Mouse (Mus musculus) adrenal gland, adult 2 months (tissue): ENCODE results near the gene Arhgap9. TPM values are rescaled to one million over a fixed set of nuclear protein-coding genes. Genes with fewer than 3 reads are reported as not detected.
A peak's percentile ranks its signal among the peaks of the same experiment; 100 is the strongest.

Source experiments
- DNase-seq: peaks from one replicate; pipeline ENCODE4 v3.0.0; 2021
- polyA plus RNA-seq: library from polyadenylated mRNA; depleted of rRNA; stranded (reverse); fragments of >200 nt; gene quantifications from 2 replicates; pipeline ENCODE4 v1.2.3, GENCODE M21; 2012; rRNA removed
- total RNA-seq, 2 experiments: library from RNA; stranded (reverse); gene quantifications; 2 replicates each; pipeline ENCODE4 v1.2.3; 2021

Gene Arhgap9
- total and polyA plus RNA-seq, 3 experiments: 1.9 to 2.7 (median 2.7) TPM

DNA sequence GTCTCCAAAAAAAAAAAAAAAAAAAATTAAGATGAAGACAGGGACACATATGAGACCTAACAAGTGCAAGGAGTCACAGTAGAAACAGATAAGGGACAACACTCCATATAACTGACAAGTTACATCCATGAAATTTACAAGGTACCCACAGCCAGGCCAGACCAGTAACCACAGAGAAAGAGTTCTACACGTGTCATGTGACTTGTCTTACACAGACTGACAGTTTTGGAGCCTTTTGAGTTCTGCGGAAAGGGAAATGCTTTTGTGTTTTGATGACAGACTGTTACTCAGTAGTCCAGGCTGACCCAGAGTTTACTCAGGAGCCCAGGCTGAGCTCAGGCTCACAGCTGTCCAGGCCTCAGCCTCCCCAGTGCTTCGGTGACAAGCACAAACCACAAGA, 21.3 kb downstream of the Arhgap9 start:
- no peak for DNase-seq

DNA sequence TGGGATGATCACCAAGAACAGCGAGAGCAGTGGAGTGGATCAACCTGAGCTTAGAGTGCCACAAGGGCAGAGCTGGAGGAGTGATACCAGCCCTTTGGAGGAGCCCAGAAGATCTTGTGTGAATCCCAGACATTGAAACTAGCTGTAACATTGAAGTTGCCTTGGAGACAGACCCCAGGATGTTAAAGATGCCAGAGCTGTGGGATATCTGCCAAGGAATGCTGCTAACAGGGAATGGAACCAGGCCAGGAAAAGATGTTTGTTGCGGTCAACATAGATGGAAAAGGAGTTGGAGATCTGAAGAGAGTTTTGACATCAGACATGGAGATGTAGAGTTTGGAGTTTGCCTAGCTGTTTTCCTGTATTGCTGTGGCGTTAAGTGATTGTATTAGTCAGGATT, 24.4 kb downstream of the Arhgap9 start:
- DNase-seq: no peak

DNA sequence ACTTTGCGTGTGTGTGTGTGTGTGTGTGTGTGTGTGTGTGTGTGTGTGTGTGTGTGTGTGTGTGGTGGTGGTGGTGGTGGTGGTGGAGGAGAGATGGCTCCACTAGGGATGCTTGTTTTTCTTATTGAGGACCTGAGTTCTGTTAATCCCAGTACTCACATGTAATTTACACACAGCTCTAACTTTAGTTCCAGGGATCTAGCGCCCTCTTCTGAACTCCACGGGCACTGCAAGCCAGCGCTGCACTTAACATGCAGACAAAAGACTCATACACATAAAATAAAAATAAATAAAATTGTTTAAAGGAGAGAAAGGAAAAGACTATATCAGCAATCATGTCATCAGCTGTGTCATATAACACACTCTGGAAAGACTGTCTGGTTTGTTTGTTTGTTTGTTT, 27.2 kb downstream of the Arhgap9 start:
- no peak for DNase-seq

DNA sequence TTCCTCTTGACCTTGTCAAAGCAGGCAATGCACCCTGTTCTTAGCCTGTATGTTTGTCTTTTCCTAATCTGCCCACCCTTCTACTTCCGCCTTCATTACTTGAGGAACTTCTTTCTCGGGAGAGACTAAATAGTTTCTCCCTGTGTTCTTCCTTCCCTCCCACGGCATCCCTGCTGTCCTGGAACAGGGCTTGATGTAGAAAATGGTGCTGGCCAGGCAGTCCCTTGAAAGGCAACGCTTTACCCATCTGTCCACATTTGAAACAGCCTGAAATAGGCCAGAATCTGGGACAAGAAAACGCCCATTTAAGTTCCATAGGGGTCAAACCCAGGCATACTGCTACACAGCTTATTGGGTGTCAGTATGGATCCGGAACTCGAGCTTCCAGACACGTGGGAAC, 28.0 kb downstream of the Arhgap9 start:
- no peak for DNase-seq

DNA sequence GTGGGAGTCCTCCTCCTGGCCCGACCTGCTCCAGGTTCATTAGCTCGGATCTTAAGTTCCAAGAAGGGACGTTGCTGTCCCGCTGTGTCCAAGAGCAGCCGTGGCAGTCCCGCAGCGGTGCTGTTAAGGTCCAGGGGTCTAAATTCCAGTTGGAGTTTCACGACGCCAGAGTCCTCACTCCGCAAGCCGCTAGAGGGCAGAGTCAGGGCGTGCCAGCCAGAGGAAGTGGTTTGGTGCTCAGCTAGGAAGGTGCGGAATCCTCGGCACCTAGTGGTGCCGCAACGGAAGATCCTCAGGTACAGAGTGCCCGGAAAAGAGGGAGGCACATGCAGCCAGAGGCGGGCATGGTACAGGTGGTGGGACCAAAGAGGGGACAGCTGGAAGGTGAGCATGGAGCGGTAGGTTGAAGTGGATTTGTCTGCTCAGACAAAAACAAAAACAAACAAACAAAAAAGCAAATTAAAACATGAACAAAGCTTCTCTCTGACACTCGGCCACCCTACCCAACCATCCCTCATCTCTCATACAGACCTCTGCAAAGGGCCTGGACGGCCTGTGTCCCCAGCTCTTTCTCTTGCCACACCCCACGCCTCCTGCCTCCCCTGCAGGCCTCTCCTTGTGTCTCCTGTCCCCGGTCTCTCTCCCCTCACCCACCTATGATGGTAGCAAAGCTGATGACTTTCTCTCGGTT, 29.0 kb downstream of the Arhgap9 start:
- DNase-seq: peak; percentile 61

DNA sequence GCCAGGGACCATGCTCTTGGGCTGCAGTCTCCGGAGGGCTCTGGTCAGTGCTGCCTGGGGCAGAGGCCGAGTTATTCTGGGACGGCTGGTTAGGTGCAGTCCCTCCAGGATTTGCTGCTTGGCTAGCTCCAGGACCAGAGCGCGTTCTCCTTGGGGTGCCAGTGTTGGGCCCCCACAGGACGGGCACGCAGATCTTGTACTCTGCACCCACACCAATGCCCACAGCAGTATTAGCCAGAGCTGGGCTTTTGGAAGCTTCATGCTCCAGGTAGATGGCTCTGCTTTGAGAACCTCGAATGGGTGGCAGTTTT, 29.5 kb downstream of the Arhgap9 start:
- DNase-seq: no peak

DNA sequence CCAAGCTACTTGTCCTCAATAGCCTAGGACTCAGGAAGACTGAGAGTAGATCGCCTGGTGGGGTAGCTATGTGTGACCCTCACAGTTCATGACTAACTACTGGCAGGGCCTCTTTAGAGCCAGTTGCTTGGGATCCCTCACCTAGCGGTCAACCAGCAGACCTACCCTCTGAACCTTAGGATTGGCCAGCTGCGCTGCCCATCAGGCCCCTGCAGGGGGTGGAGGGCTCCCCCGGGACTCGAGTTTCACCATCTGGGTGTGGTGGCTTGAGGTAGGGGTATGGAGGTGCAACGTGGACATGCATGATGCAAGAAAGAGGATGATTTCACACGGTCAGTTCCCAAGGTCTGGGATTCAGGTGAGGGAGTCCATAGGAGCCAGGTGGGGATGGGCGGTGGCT, 30.0 kb downstream of the Arhgap9 start:
- DNase-seq: no peak

DNA sequence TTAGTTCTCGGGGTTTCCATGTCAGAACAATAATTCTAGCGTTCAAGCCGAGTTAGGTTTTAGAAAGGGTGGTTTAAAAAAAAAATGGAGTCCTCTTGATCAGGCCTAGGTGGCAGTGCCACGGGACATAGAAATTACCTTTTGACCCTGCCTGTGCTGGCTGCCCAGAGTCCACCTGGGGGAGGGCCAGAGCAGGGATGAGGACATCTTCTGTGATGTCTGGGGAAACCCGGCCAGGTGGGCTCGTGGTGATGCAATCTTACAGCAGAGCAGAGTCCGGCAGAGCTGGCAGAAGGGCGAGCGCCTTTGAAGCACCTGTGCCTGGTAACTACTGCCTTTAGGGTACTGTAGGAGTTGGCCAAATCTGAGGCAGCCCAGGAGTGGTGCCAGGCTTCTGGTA, 30.4 kb downstream of the Arhgap9 start:
- no peak for DNase-seq

DNA sequence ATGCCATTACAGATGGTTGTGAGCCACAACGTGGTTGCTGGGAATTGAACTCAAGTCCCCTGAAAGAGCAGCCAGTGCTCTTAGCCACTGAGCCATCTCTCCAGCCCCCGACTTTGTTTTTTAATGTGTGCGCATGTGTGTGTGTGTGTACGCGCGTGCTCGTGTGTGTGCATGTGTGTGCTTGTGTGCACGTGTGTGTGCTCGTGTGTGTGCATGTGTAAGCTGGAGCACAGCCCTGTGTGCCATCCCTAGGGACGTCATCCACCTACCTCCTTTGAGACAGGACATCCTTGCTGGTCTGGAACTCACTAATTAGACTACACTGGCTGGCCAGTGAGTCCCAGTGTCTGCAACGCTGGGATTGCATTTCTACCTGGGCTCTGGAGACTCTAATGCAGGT, 31.0 kb downstream of the Arhgap9 start:
- DNase-seq: no peak

DNA sequence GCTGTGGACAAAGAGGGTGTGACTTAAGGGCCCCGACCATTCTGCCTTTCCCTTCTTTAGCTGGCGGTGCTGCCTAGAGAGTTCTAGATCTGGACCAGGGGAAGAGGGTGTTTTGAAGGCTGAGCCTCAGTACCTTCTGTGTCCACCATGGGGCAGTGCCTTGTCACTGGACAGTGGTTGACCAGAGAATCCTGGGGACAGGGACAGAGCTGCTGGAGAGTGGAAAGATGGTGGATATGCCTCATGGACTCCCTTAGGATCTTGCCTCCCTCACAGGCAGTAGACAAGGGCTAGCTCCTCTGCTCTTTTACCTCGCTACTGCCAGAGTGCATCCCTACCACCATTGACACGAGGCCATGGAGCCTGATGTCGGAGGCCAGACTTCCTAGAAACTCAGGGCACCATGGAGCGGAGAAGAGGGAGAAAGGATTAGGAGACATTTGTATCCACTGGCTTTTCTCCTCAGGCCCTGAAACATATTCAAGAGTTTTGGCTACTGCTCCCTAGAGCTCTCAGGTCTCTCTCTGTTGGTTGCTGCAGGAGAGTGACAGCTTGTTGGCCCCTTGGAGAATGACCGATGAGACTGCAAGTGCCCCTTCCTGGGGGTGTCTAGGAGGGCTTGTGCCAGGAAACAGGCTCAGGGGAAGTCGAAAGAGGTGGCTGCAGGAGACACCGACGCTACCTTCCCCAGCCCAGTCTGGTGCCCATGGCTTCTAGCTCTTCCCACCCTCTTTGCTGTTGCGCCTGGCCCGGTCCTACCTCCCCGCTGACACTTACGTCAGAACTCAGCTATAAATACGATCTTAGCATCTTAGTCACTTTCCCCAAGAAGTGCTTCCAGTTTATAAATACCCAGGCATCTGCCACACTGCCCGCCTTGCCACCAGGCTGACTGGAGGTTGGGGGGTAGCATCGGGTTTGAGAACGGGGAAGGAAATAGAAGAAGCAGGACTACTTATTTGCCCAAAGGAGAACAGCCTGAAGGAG, 32.4 kb downstream of the Arhgap9 start, which contains the start of gene Inhbe:
Gene Inhbe (minus strand): TSS at position 503 of the 987 bp plus-strand sequence.
- peak; percentile 51 for DNase-seq

DNA sequence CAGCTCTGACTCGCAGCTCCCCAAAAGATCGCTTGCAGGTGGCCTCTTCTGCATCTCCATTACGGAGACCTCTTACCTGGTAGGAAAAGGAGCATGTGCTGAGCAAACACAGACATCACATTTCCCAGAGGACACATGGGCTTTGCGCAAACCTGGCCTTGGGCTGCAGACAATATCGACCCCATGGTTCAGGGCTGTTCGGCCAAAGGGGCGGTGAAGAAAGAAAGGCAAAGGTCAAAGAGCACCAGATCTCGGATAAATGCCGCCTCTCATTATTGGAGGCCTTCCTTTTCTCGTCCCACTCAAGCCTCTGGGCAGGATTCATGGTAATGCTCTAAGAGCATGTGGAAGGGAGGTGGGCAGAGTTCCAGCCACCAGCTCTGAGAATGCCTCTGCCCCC, 33.6 kb downstream of the Arhgap9 start:
- DNase-seq: no peak

DNA sequence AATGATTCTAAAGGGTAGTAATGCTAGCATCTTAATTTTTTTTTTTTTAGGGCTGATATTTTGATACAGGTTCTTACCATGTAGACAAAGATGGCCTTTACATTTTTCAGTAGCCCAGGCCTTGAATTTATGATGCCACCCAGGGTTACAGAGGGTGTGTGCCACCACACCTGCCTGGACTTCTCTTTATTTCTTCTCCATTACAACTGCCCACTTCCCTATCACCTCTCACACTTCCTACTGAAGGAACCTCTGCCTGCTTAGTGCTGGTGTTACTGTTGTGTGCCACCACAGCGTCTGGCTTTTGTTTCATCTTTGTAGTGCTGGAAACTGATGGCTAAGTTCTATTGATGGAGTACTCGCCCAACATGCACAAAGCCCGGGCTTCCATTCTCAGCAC, 39.0 kb downstream of the Arhgap9 start:
- DNase-seq: no peak

DNA sequence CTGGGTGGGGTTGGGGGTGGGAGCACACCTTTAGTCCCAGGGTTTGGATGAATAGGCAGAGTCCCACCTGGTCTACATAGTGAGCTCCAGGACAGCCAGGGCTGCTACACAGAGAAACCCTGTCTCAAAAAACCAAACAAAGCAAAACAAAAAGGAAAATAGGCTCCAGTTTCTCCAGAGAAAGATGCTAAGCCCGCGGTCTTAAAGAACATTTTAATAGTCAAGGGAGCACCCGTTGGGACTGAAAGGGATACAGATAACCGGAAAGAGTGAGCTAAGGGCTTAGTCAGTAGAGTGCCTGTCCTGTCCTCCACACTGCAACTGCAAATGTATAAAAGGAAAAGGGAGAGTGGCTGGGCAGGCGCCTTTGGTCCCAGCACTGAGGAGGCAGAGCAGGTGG, 45.4 kb downstream of the Arhgap9 start:
- DNase-seq: no peak

DNA sequence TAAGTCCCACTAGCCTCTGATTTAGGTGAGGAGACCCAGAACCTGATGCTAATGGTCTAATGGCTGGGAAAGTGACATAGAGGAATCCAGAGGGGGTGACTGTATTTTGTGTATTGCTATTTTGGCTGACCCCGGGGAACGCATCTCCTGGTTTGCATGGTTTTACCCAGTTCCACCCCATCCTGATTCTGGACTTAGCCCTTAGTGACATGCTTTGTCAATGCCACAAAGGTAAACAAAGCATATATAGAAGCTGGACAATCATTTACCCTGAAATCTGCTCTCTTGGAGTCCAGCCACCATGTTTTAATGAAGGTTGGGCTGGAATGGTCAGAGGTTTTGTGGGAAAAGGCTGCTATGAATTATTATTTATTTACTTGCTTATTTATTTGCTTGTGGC, 46.5 kb downstream of the Arhgap9 start:
- DNase-seq: no peak

DNA sequence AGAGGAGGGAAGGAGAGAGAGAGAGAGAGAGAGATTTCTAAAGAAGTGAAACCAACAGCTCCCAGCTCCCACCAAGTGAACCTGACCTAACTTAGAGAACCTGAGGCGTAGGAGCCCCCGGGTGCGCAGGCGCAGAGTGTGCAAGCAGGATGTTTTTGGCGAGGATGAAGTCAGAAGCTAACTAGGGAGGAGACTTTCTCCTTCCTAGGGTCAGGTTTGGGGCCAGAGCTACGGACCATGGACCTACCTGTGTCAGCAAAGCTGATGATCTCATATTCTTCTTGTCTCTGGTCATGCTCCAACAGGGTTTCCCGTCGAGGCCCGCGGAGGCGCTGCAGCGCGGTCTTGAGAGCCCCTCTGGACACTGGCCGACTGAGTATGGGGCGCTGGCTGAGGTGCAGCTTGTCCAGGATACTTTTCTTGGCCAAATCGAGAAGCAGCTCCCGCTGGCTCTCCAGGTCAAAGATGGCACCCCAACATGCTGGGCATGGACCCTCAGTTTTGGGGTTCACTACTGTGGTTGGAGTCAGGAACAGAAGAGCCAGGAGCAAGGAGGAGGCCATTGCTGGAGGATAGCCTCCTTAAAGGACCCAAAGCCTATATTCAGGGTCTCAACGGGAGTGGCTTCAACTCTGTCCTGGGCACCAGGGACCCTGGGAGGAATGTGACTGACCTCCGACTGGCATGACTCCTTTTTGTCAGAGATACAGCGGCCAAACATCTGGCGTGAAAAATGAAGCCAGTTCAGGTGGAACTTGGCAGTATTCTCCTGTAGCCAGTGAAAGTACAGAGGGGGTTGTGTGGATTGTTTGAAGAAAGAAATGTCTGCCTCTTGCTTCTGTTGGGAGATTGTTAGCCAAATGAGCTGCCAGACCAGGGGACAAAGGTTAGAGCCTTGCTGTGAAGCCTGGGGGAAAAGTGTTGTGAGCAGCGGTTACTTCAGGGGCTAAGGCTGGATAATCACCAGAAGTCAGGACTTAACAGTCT, 48.4 kb downstream of the Arhgap9 start, which contains the start of gene Inhbc:
Gene Inhbc (minus strand): TSS at position 598 of the 987 bp plus-strand sequence.
- no peak for DNase-seq

DNA sequence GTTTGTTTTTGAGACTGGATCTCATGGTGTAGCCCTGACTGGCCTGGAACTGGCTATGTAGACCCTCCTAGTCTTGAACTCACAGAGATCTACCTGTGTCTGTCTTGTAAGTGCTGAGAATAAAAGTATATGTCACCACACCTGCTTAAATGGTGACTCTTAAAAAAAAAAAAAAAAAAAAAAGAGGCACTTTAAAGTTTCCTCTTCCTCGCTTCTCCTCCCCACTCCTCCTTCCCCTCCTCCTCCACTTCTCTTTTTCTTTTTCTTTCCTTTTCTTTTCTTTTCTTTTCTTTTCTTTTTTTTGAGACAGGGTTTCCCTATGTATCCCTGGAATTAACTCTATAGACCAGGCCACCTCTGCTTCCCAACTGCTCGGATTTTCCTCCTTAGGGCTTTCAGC, 49.3 kb downstream of the Arhgap9 start:
- no peak for DNase-seq

DNA sequence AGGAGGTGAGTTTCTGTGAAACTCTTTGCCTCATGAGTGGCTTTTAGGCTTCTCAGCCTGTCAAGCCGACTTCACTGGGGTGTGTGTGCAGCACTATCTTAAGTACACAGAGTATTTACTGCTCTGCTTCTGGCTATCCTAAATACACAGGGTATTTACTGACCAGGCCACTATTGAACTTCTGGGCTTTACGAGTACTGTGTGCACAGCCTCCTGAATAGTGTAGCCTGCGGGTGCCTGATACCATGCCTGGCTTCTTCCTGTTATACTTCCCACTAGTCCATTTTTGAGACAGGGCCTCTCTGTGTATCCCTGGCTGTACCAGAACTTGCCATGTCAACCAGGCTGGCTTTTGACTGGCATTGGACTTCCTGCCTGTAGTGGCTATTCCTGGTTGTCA, 55.9 kb downstream of the Arhgap9 start:
- DNase-seq: no peak

Other genes starting within 250 kb of the Arhgap9 start
- gene Agap2, start 246.7 kb upstream of the Arhgap9 start, total RNA-seq: 1 to 10 TPM; 2.2 to 3.8 TPM
- gene Agap2, start 246.7 kb upstream of the Arhgap9 start, polyA plus RNA-seq: 8.7 and 9.8 TPM in 2 replicates
- gene Os9, start 200.8 kb upstream of the Arhgap9 start, total RNA-seq: 100 to 1,000 TPM; 127 to 147 TPM
- 82.2 and 108 TPM in 2 replicates for gene Os9, start 200.8 kb upstream of the Arhgap9 start, polyA plus RNA-seq
- gene B4galnt1, start 156.7 kb upstream of the Arhgap9 start, total RNA-seq: 10 to 100 TPM in 1 of 2 experiments, 1 to 10 TPM in 1; 8.3 to 11.6 TPM
- 17.8 and 19.1 TPM in 2 replicates for gene B4galnt1, start 156.7 kb upstream of the Arhgap9 start, polyA plus RNA-seq
- under 1 TPM; 0.35 to 0.58 TPM for gene Slc26a10, start 141.3 kb upstream of the Arhgap9 start, total RNA-seq
- 1.1 and 2.4 TPM in 2 replicates for gene Slc26a10, start 141.3 kb upstream of the Arhgap9 start, polyA plus RNA-seq
- gene Arhgef25, start 131.9 kb upstream of the Arhgap9 start, total RNA-seq: 10 to 100 TPM; 16.0 to 25.8 TPM
- gene Arhgef25, start 131.9 kb upstream of the Arhgap9 start, polyA plus RNA-seq: 41.3 and 44.9 TPM in 2 replicates
- gene Dtx3, start 126.2 kb upstream of the Arhgap9 start, total RNA-seq: 10 to 100 TPM; 53.6 to 75.7 TPM
- 203 and 219 TPM in 2 replicates for gene Dtx3, start 126.2 kb upstream of the Arhgap9 start, polyA plus RNA-seq
- gene Pip4k2c, start 110.4 kb upstream of the Arhgap9 start, total RNA-seq: 10 to 100 TPM; 41.6 to 47.8 TPM
- gene Pip4k2c, start 110.4 kb upstream of the Arhgap9 start, polyA plus RNA-seq: 21.7 and 22.5 TPM in 2 replicates
- gene Kif5a, start 58.6 kb upstream of the Arhgap9 start, total RNA-seq: 1 to 10 TPM; 6.2 to 7.8 TPM
- gene Kif5a, start 58.6 kb upstream of the Arhgap9 start, polyA plus RNA-seq: 28.9 and 30.1 TPM in 2 replicates
- gene Dctn2, start 55.6 kb upstream of the Arhgap9 start, total RNA-seq: 100 to 1,000 TPM; 149 to 168 TPM
- gene Dctn2, start 55.6 kb upstream of the Arhgap9 start, polyA plus RNA-seq: 205 and 234 TPM in 2 replicates
- gene Mbd6, start 32.9 kb upstream of the Arhgap9 start, total RNA-seq: 10 to 100 TPM; 39.7 to 45.0 TPM
- gene Mbd6, start 32.9 kb upstream of the Arhgap9 start, polyA plus RNA-seq: 99.9 and 105 TPM in 2 replicates
- 100 to 1,000 TPM; 106 to 128 TPM for gene Mars, start 10.2 kb upstream of the Arhgap9 start, total RNA-seq
- 90.6 and 111 TPM in 2 replicates for gene Mars, start 10.2 kb upstream of the Arhgap9 start, polyA plus RNA-seq
- 1 to 10 TPM; 2.6 to 5.0 TPM for gene Gli1, start 20.0 kb downstream of the Arhgap9 start, total RNA-seq
- gene Gli1, start 20.0 kb downstream of the Arhgap9 start, polyA plus RNA-seq: 9.1 and 10.2 TPM in 2 replicates
- gene Inhbe, start 32.4 kb downstream of the Arhgap9 start, total RNA-seq: not detected
- gene Inhbe, start 32.4 kb downstream of the Arhgap9 start, polyA plus RNA-seq: 0.01 and 0.02 TPM in 2 replicates
- gene Inhbc, start 48.5 kb downstream of the Arhgap9 start, total RNA-seq: under 1 TPM in 1 of 2 experiments, not detected in 1; 0.20 TPM
- gene Inhbc, start 48.5 kb downstream of the Arhgap9 start, polyA plus RNA-seq: 0.08 TPM in 1 of 2 replicates, not detected in the other
- 100 to 1,000 TPM; 116 to 127 TPM for gene R3hdm2, start 58.4 kb downstream of the Arhgap9 start, total RNA-seq
- 182 and 274 TPM in 2 replicates for gene R3hdm2, start 58.4 kb downstream of the Arhgap9 start, polyA plus RNA-seq
- 1 to 10 TPM in 1 of 2 experiments, under 1 TPM in 1; 0.93 to 1.8 TPM for gene Stac3, start 179.7 kb downstream of the Arhgap9 start, total RNA-seq
- 1.5 and 2.5 TPM in 2 replicates for gene Stac3, start 179.7 kb downstream of the Arhgap9 start, polyA plus RNA-seq
- gene Ndufa4l2, start 193.0 kb downstream of the Arhgap9 start, total RNA-seq: 10 to 100 TPM; 45.8 to 53.5 TPM
- gene Ndufa4l2, start 193.0 kb downstream of the Arhgap9 start, polyA plus RNA-seq: 86.0 and 107 TPM in 2 replicates
- gene Shmt2, start 200.5 kb downstream of the Arhgap9 start, total RNA-seq: 10 to 100 TPM; 43.3 to 48.8 TPM
- 84.2 and 106 TPM in 2 replicates for gene Shmt2, start 200.5 kb downstream of the Arhgap9 start, polyA plus RNA-seq
- gene Nxph4, start 212.6 kb downstream of the Arhgap9 start, total RNA-seq: 10 to 100 TPM in 1 of 2 experiments, 1 to 10 TPM in 1; 5.0 to 11.7 TPM
- 7.4 and 7.8 TPM in 2 replicates for gene Nxph4, start 212.6 kb downstream of the Arhgap9 start, polyA plus RNA-seq